Mouse (Mus musculus): ENCODE measurements around the gene Akap2. TPM values are rescaled to one million over a fixed set of nuclear protein-coding genes. Genes with fewer than 3 reads are reported as not detected.

Akap2 gene
- total RNA-seq, 2 experiments from 2014 or later, result 191 to 192 TPM

- no peak for DNase-seq (ENCODE audit: low spot score in 2 of 2)
These were observed 216.7 kb downstream of the Akap2 start for GRCm38 (mm10) chr4:57934181-57934580.

GRCm38 (mm10) chr4:57937292-57937691 lies 219.8 kb downstream of the Akap2 start:
- no peak for DNase-seq (ENCODE audit: low spot score in 2 of 2)

GRCm38 (mm10) chr4:57940631-57941030 lies 223.2 kb downstream of the Akap2 start:
- DNase-seq (ENCODE audit: low spot score in 2 of 2), result no peak

- DNase-seq (ENCODE audit: low spot score in 2 of 2), result no peak
These were observed 225.4 kb downstream of the Akap2 start for GRCm38 (mm10) chr4:57942892-57943291.

Other genes starting within 250 kb of the Akap2 start
- 10 to 100 TPM; 34.5 to 69.8 TPM for gene Pakap, start 149.5 kb upstream of the Akap2 start, total RNA-seq (2021)
- 10 to 100 TPM in 1 of 2 experiments, 1 to 10 TPM in 1; 9.7 to 14.0 TPM for gene D630039A03Rik, start 198.6 kb downstream of the Akap2 start, total RNA-seq (2021)
- gene Txn1, start 238.8 kb downstream of the Akap2 start, total RNA-seq (2021), result 100 to 1,000 TPM; 260 to 272 TPM

All from adrenal gland, adult 18-20 months (tissue).